Mouse (Mus musculus): Measurements from ENCODE around the gene Pxmp4. TPM values are rescaled to one million over a fixed set of nuclear protein-coding genes. Genes with fewer than 3 reads are reported as not detected.

Pxmp4 gene
- 12.2 TPM for polyA plus RNA-seq (2015; fragmentation: Illumina TruSeq; extraction: RNeasy Lipid Tissue Mini Kit (QIAGEN cat#74804); ENCODE audit: insufficient read depth, low replicate concordance)

GRCm38 (mm10) chr2:154603638-154604153 lies at the start of gene Pxmp4:
TSS of gene Pxmp4 (minus strand) at chr2:154603708.

GRCm38 (mm10) chr2:154651363-154651762 lies 47.9 kb upstream of the Pxmp4 start, which contains the start of gene Chmp4b:
TSS of gene Chmp4b (plus strand) at chr2:154651705.

DNA sequence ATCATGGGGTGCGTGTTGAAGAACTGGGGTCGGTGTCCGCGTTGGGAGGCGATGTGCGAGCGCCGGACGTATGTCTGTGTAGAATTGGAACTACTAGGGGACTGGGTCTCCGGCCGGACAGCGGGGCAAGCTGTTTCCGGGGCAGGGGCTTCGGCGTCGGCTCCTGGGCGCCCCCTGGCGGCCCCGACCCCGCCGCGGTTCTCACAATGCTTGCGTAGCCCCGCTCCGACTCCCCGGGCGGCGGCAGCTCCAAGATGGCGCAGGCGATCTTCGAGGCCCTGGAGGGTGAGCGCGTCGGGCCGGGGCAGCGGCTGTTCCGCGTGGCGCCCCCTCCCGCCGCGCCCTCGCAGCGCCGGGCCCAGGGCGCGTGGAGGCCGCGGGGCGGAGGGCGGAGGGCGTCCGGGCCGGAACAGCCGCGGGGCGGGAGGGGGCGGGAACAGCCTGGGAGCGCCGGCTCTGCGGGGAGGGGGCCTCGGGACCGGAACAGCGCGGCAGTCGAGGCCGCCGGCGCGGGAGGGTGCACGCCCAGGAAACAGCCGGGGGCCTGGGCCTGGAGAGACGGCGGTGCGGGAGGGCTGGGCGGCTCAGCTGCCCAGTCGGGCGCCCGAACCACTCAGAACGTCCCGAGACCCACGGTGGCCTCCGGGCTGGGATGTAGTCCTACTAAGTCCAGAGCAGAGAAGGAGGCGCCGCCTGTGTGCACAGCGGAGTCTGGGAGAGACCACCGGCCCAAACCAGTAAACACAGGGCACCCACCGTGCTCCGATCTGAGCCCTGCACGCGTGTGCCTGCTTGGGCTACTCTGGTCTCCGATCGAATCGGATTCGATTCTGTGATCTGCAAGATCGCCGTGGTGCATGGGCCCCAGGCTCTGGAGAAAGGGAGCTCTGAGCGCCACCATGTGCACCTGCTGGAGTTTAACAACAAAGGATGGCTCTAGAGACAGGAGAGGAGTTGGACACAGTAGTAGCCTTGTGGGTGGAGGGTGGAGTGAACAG lies 9.9 kb upstream of the Pxmp4 start, which contains the start of the genes Zfp341 and 4930519P11Rik:
TSS of gene Zfp341 (plus strand) at position 180 of the 998 bp plus-strand sequence.
TSS of gene 4930519P11Rik (minus strand) at position 320 of the 998 bp plus-strand sequence.

DNA sequence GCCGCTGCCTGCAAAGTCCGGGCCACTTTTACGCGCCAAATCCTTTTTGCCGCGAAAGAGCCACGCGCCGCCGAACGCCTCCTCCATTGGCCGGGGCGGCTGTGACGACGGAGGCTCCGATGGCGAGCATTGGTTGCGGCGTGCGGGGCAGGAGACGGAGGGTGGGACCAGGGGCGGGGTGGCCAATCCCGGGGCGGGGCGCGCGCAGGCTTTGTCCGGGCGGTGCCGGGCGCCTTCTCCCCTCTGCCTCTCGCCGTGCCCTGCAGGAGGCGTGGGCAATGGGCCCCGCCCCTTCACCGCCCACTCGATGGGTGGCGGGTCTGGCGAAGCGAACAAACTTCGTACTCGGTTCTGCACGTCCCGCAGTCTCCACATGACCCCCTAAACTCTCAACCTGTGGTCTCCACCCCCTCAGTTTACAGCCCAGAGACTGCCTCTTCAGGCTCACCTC lies 33.6 kb downstream of the Pxmp4 start, which contains the start of gene E2f1:
TSS of gene E2f1 (minus strand) at position 57 of the 451 bp plus-strand sequence.

DNA sequence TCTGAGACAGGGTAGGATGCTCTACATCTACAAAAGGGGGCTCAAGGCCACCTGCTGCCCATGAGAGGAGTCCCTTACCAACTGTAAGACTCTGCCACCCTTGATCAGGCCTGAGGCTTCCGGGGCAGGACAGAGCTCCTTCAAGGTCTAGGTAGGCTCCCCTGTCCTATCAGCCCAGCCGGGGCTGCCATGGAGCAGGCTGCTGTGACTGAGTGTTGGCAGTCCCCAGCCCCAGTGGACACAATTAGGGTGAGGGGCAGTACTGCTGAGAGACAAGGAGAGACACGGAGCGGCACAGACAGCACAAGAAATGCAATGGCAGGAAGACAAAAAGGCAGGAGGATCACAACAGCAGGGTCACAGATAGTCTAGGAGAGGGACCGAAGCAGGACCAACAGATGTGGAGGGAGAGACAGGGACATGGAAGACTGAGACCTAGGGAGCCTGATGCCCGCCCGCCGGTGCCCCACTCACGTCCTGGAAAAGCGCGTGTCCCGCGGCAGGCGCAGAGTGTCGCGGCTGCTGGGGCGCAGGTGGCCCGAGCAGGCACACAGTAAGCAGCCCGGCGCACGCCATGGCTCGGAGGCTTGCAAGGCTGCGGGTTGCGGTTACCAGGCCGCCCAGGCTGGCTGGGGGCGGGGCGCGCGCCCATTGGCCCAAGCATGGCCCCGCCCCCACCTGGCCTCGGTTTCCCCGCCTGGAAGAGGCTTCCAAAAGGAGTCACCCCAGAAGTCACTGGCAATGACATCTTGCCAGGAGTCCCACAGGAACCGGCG lies 45.1 kb downstream of the Pxmp4 start, which contains the start of gene Necab3:
TSS of gene Necab3 (minus strand) at position 627 of the 776 bp plus-strand sequence.

DNA sequence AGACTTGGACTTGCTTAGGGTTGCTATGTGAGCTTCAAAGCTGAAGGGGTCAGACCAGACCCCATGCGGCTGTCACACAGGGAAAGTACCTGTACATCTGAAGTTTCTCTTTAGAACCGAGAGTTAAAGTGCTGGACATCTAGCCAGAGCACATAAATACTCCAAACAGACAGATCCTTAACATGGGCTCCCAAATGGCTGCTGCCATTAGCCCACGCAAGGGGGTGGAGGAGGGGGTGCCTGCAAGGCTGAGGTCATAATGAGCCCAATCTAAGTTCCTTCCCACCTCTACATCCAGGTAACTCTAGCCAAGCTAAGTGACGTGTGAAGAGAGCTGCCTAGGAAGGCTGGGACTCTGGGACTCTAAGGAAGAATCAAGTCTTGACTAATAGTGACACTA lies 52.0 kb downstream of the Pxmp4 start, which contains the start of gene Actl10:
TSS of gene Actl10 (plus strand) at position 301 of the 400 bp plus-strand sequence.

GRCm38 (mm10) chr2:154546711-154547110 lies 56.8 kb downstream of the Pxmp4 start, which contains the start of gene 1700003F12Rik:
TSS of gene 1700003F12Rik (plus strand) at chr2:154547085.

Other genes starting within 250 kb of the Pxmp4 start
- gene Cdk5rap1, start 230.7 kb downstream of the Pxmp4 start, polyA plus RNA-seq (2015; fragmentation: Illumina TruSeq; extraction: RNeasy Lipid Tissue Mini Kit (QIAGEN cat#74804); ENCODE audit: insufficient read depth, low replicate concordance): 13.6 TPM
- gene Snta1, start 195.6 kb downstream of the Pxmp4 start, polyA plus RNA-seq (2015; fragmentation: Illumina TruSeq; extraction: RNeasy Lipid Tissue Mini Kit (QIAGEN cat#74804); ENCODE audit: insufficient read depth, low replicate concordance): 2.1 TPM
- gene Cbfa2t2, start 167.2 kb downstream of the Pxmp4 start, polyA plus RNA-seq (2015; fragmentation: Illumina TruSeq; extraction: RNeasy Lipid Tissue Mini Kit (QIAGEN cat#74804); ENCODE audit: insufficient read depth, low replicate concordance): 16.1 TPM
- not detected for gene 1700003F12Rik, start 56.6 kb downstream of the Pxmp4 start, polyA plus RNA-seq (2015; fragmentation: Illumina TruSeq; extraction: RNeasy Lipid Tissue Mini Kit (QIAGEN cat#74804); ENCODE audit: insufficient read depth, low replicate concordance)
- gene Actl10, start 51.9 kb downstream of the Pxmp4 start, polyA plus RNA-seq (2015; fragmentation: Illumina TruSeq; extraction: RNeasy Lipid Tissue Mini Kit (QIAGEN cat#74804); ENCODE audit: insufficient read depth, low replicate concordance): not detected
- 0.40 TPM for gene Necab3, start 44.8 kb downstream of the Pxmp4 start, polyA plus RNA-seq (2015; fragmentation: Illumina TruSeq; extraction: RNeasy Lipid Tissue Mini Kit (QIAGEN cat#74804); ENCODE audit: insufficient read depth, low replicate concordance)
- 4.3 TPM for gene E2f1, start 33.8 kb downstream of the Pxmp4 start, polyA plus RNA-seq (2015; fragmentation: Illumina TruSeq; extraction: RNeasy Lipid Tissue Mini Kit (QIAGEN cat#74804); ENCODE audit: insufficient read depth, low replicate concordance)
- 1.9 TPM for gene Zfp341, start 9.6 kb upstream of the Pxmp4 start, polyA plus RNA-seq (2015; fragmentation: Illumina TruSeq; extraction: RNeasy Lipid Tissue Mini Kit (QIAGEN cat#74804); ENCODE audit: insufficient read depth, low replicate concordance)
- not detected for gene 4930519P11Rik, start 9.7 kb upstream of the Pxmp4 start, polyA plus RNA-seq (2015; fragmentation: Illumina TruSeq; extraction: RNeasy Lipid Tissue Mini Kit (QIAGEN cat#74804); ENCODE audit: insufficient read depth, low replicate concordance)
- gene Chmp4b, start 48.0 kb upstream of the Pxmp4 start, polyA plus RNA-seq (2015; fragmentation: Illumina TruSeq; extraction: RNeasy Lipid Tissue Mini Kit (QIAGEN cat#74804); ENCODE audit: insufficient read depth, low replicate concordance): 144 TPM
- gene Gm14214, start 166.3 kb upstream of the Pxmp4 start, polyA plus RNA-seq (2015; fragmentation: Illumina TruSeq; extraction: RNeasy Lipid Tissue Mini Kit (QIAGEN cat#74804); ENCODE audit: insufficient read depth, low replicate concordance): not detected
- gene Raly, start 187.4 kb upstream of the Pxmp4 start, polyA plus RNA-seq (2015; fragmentation: Illumina TruSeq; extraction: RNeasy Lipid Tissue Mini Kit (QIAGEN cat#74804); ENCODE audit: insufficient read depth, low replicate concordance): 128 TPM
- gene a, start 187.7 kb upstream of the Pxmp4 start, polyA plus RNA-seq (2015; fragmentation: Illumina TruSeq; extraction: RNeasy Lipid Tissue Mini Kit (QIAGEN cat#74804); ENCODE audit: insufficient read depth, low replicate concordance): not detected

Data from spleen, adult 10 weeks (tissue).